Mouse (Mus musculus) cerebral cortex, adult 2 months (tissue): ENCODE data around the gene Runx3.

Source experiments
- WGBS: fragments of 180-500 bp; shearing (Covaris S2); methylation state at CpG from one replicate; pipeline ENCODE4 v1.1.7; 2018; 5-methylcytosine and 5-hydroxymethylcytosine counted together

The Runx3 gene

GRCm38 (mm10) chr4:135169096-135169495 lies 48.6 kb downstream of the Runx3 start:
- WGBS = 85% methylated on average over 10 of the region's 10 CpGs

GRCm38 (mm10) chr4:135169501-135169900 lies 49.0 kb downstream of the Runx3 start:
- WGBS = 78% methylated on average over 4 of the region's 4 CpGs

GRCm38 (mm10) chr4:135171304-135171875 lies 50.9 kb downstream of the Runx3 start:
- 89% methylated on average over 12 of the region's 12 CpGs for WGBS

- 25% methylated on average over 38 of the region's 38 CpGs for WGBS
These were observed 55.1 kb downstream of the Runx3 start for GRCm38 (mm10) chr4:135175406-135176120.

GRCm38 (mm10) chr4:135179077-135179481 lies 58.6 kb downstream of the Runx3 start:
- WGBS = 53% methylated on average over 5 of the region's 5 CpGs

GRCm38 (mm10) chr4:135181819-135182218 lies 61.4 kb downstream of the Runx3 start:
- WGBS = 86% methylated on average over 4 of the region's 4 CpGs

GRCm38 (mm10) chr4:135184277-135184676 lies 63.8 kb downstream of the Runx3 start:
- 100% methylated on average over 5 of the region's 13 CpGs for WGBS

GRCm38 (mm10) chr4:135189452-135190008 lies 69.1 kb downstream of the Runx3 start:
- WGBS = 75% methylated on average over 12 of the region's 12 CpGs

GRCm38 (mm10) chr4:135190364-135190763 lies 69.9 kb downstream of the Runx3 start:
- WGBS = 91% methylated on average over 1 of the region's 1 CpGs

GRCm38 (mm10) chr4:135191185-135191584 lies 70.7 kb downstream of the Runx3 start:
- WGBS = 81% methylated on average over 1 of the region's 1 CpGs

- WGBS = 79% methylated on average over 11 of the region's 11 CpGs
These were observed 71.2 kb downstream of the Runx3 start for GRCm38 (mm10) chr4:135191604-135192003.

GRCm38 (mm10) chr4:135192841-135193240 lies 72.4 kb downstream of the Runx3 start:
- WGBS = 85% methylated on average over 5 of the region's 5 CpGs

- 52% methylated on average over 8 of the region's 8 CpGs for WGBS
These were observed 77.4 kb downstream of the Runx3 start for GRCm38 (mm10) chr4:135197857-135198256.

- 73% methylated on average over 16 of the region's 16 CpGs for WGBS
These were observed 81.3 kb downstream of the Runx3 start for GRCm38 (mm10) chr4:135201771-135202170.

- 11% methylated on average over 14 of the region's 14 CpGs for WGBS
These were observed 82.8 kb downstream of the Runx3 start for GRCm38 (mm10) chr4:135203279-135203678.

- WGBS = 34% methylated on average over 17 of the region's 17 CpGs
These were observed 83.5 kb downstream of the Runx3 start for GRCm38 (mm10) chr4:135203806-135204560.

GRCm38 (mm10) chr4:135204666-135205065 lies 84.2 kb downstream of the Runx3 start:
- 56% methylated on average over 5 of the region's 5 CpGs for WGBS

- 34% methylated on average over 5 of the region's 5 CpGs for WGBS
These were observed 84.8 kb downstream of the Runx3 start for GRCm38 (mm10) chr4:135205254-135205653.

GRCm38 (mm10) chr4:135205711-135206600 lies 85.5 kb downstream of the Runx3 start:
- WGBS = 3% methylated on average over 47 of the region's 47 CpGs

GRCm38 (mm10) chr4:135209846-135210245 lies 89.4 kb downstream of the Runx3 start:
- 89% methylated on average over 2 of the region's 2 CpGs for WGBS

- 34% methylated on average over 4 of the region's 4 CpGs for WGBS
These were observed 99.2 kb downstream of the Runx3 start for GRCm38 (mm10) chr4:135219652-135220051.
